Mouse (Mus musculus) liver, adult 2 months (tissue): ENCODE measurements around the gene Senp5. TPM values are rescaled to one million over a fixed set of nuclear protein-coding genes. Genes with fewer than 3 reads are reported as not detected.
A peak's percentile ranks its signal among the peaks of the same experiment; 100 is the strongest.

Experiments
- DNase-seq: peaks from one replicate; pipeline ENCODE4 v3.0.0-alpha.2; 2011; ENCODE audit warnings: low read depth, low spot score; ENCODE audit errors: extremely low read depth
- H3K27ac ChIP-seq: fragments of 200-500 bp; replicated peaks from 2 replicates; pipeline ENCODE4 v1.5.1; 2012; ENCODE audit warnings: low read depth, mild to moderate bottlenecking, control low read depth, inconsistent platforms, low read length; ENCODE audit not compliant: insufficient read depth
- H3K27me3 ChIP-seq: fragments of 200-500 bp; 2 replicates; pipeline ENCODE4 v1.6.1; 2012; ENCODE audit warnings: mild to moderate bottlenecking, moderate library complexity, low read length, inconsistent platforms; ENCODE audit not compliant: control insufficient read depth, insufficient read depth
- H3K36me3 ChIP-seq: fragments of 200-500 bp; 2 replicates; pipeline ENCODE4 v1.6.1; 2012; ENCODE audit warnings: low read length, inconsistent platforms; ENCODE audit not compliant: control insufficient read depth, insufficient read depth
- H3K4me1 ChIP-seq: fragments of 200-500 bp; 2 replicates; pipeline ENCODE4 v1.6.1; 2011; ENCODE audit warnings: low read length; ENCODE audit not compliant: control insufficient read depth, insufficient read depth
- H3K4me3 ChIP-seq: fragments of 200-500 bp; 2 replicates; pipeline ENCODE4 v1.5.1; 2011; ENCODE audit warnings: low read depth, mild to moderate bottlenecking, control low read depth, low read length, moderate library complexity; ENCODE audit not compliant: insufficient read depth
- H3K79me2 ChIP-seq: fragments of 200-500 bp; 2 replicates; pipeline ENCODE4 v1.6.1; 2012; ENCODE audit warnings: inconsistent platforms, mild to moderate bottlenecking, low read length, moderate library complexity; ENCODE audit not compliant: control insufficient read depth, insufficient read depth
- H3K9ac ChIP-seq: fragments of 200-500 bp; 2 replicates; pipeline ENCODE4 v1.6.1; 2012; ENCODE audit warnings: low read depth, mild to moderate bottlenecking, control low read depth, inconsistent platforms, low read length
- CTCF ChIP-seq: fragments of 200-500 bp; IDR thresholded peaks from 2 replicates; pipeline ENCODE4 v1.5.1; 2011; ENCODE audit warnings: low read depth, low read length, control low read depth
- POLR2A ChIP-seq: fragments of 200-500 bp; IDR thresholded peaks from 2 replicates; pipeline ENCODE4 v1.6.1; 2011; ENCODE audit warnings: low read length, control low read depth; ENCODE audit not compliant: insufficient read depth; ENCODE audit errors: extremely low read depth
- WGBS: fragments of 180-500 bp; shearing (Covaris S2); methylation state at CpG from one replicate; pipeline ENCODE4 v1.1.7; 2018; 5-methylcytosine and 5-hydroxymethylcytosine counted together
- polyA plus RNA-seq: library from polyadenylated mRNA; depleted of rRNA; stranded (reverse); fragments of >200 nt; gene quantifications from 2 replicates; pipeline ENCODE4 v1.2.3, GENCODE M21; 2012
- total RNA-seq: library from RNA; depleted of rRNA; stranded (reverse); fragments of >200 nt; gene quantifications from 2 replicates; pipeline ENCODE4 v1.2.3, GENCODE M21; 2014

The Senp5 gene
- total and polyA plus RNA-seq, 2 experiments, result 3.7 to 10.8 TPM

GRCm38 (mm10) chr16:32008529-32009293, 5.6 kb upstream of the Senp5 start:
- no peaks in the 10 kb centered on the region for H3K79me2 ChIP-seq
- 23% methylated on average over 10 of the region's 10 CpGs for WGBS
- 0 out of 2 replicates have a peak overlapping the region, but pooled peaks have one; percentile 7 for H3K27ac ChIP-seq
- H3K4me1 ChIP-seq, result peaks cover 14% of the 10 kb centered on the region
- H3K36me3 ChIP-seq, result no peaks in the 10 kb centered on the region
- DNase-seq, result peak; percentile 33
- H3K4me3 ChIP-seq, result no peak overlapping the region
- TF ChIP-seq CTCF (no peak), POLR2A (no peak)
- H3K27me3 ChIP-seq, result no peaks in the 10 kb centered on the region
- no peak overlapping the region for H3K9ac ChIP-seq

- H3K9ac ChIP-seq, result no peak overlapping the region
- peaks cover 22% of the 10 kb centered on the region for H3K4me1 ChIP-seq
- peaks cover 25% of the 10 kb centered on the region; the same call in 1 of the 2 replicates for H3K79me2 ChIP-seq
- DNase-seq, result no peak
- no peaks in the 10 kb centered on the region for H3K27me3 ChIP-seq
- H3K36me3 ChIP-seq, result no peaks in the 10 kb centered on the region
- 97% methylated on average over 3 of the region's 3 CpGs for WGBS
- no peak overlapping the region for H3K4me3 ChIP-seq
- H3K27ac ChIP-seq, result no peak overlapping the region
- TF ChIP-seq POLR2A (no peak), CTCF (no peak)
Observed at GRCm38 (mm10) chr16:32004731-32005130, 1.6 kb upstream of the Senp5 start.

DNA sequence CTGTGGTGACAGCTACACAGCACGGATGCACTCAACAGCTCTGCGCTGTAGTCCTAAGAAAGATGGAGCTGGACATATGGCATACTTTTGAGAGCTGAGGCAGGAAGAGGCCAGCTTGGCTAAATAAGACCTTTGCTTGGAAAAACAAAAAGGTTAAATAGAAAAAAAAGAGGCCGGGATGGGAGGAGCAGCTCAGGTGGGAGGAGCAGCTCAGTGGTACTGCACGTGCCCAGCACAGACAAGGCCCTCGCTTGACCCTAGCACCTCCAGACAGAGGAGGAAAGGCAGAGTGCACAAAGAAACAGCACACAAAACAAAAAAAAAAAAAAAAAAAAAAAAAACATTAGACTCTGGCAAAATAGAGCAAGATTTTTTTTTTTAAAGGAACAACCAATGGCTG, 6.7 kb downstream of the Senp5 start:
- H3K36me3 ChIP-seq, result no peaks in the 10 kb centered on the region
- peaks cover 28% of the 10 kb centered on the region; the same call in 1 of the 2 replicates for H3K79me2 ChIP-seq
- no peaks in the 10 kb centered on the region for H3K27me3 ChIP-seq
- peak; percentile 90 for DNase-seq
- H3K9ac ChIP-seq, result no peak overlapping the region
- 40% methylated on average over 5 of the region's 5 CpGs for WGBS
- H3K4me1 ChIP-seq, result peaks cover 28% of the 10 kb centered on the region
- TF ChIP-seq POLR2A (no peak), CTCF (no peak)
- no peak overlapping the region for H3K4me3 ChIP-seq
- H3K27ac ChIP-seq, result peak overlapping the region; percentile 45; the same call in 1 of the 2 replicates

GRCm38 (mm10) chr16:31993946-31994345, 9.1 kb downstream of the Senp5 start:
- TF ChIP-seq CTCF (no peak), POLR2A (no peak)
- DNase-seq, result peak; percentile 30
- Histone ChIP-seq H3K4me1 (peaks cover 24% of the 10 kb centered on the region), H3K27me3 (no peaks in the 10 kb centered on the region), H3K27ac (peak overlapping the region; percentile 78), H3K36me3 (peaks cover 5% of the 10 kb centered on the region), H3K4me3 (no peak overlapping the region), H3K79me2 (peaks cover 13% of the 10 kb centered on the region; the same call in 1 of the 2 replicates), H3K9ac (no peak overlapping the region)

DNA sequence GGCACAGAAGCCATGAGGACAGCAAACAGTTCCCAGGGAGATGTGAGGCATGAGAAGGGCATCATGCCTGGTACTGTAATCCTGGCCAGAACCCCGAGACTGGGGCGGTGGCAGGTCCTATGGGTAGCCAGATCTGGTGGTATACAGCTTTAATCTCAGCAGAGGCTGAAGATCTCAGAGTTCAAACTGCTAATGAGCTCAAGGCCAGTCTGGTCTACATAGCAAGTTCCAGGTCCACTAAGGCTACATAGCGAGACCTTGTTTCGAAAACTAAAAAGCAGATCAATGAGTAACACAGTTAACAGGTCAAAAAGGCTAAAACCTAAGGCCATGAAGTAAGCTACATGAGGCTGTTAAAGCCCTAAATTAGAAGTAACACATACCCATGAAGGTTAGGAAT, 9.9 kb downstream of the Senp5 start:
- WGBS, result 28% methylated on average over 4 of the region's 4 CpGs
- peak overlapping the region; percentile 78 for H3K27ac ChIP-seq

DNA sequence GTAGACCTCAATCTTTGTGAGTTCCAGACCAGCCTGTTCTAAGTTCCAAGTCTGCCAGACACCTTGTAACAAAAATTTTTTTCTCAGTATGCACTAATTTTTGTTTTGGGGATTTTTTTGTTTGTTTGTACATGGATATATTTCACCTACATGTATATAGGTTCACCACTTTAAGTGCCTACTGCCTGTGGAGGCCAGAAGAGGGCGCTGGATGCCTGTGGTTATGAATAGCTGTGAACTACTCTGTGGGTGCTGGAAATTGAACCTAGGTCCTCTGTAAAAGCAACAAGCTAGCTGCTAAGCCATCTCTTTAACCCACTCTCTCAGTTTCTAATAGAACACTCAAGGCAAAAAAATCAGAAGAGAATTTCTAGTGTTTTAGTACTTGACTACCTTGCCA, 11.0 kb downstream of the Senp5 start:
- Histone ChIP-seq H3K36me3 (peaks cover 11% of the 10 kb centered on the region), H3K27ac (no peak overlapping the region), H3K79me2 (peaks cover 4% of the 10 kb centered on the region; the same call in 1 of the 2 replicates), H3K27me3 (no peaks in the 10 kb centered on the region), H3K9ac (no peak overlapping the region), H3K4me1 (peaks cover 20% of the 10 kb centered on the region), H3K4me3 (no peak overlapping the region)
- WGBS, result 80% methylated on average over 1 of the region's 1 CpGs
- DNase-seq, result no peak
- TF ChIP-seq POLR2A, result no peak
- peak; percentile 44; the same call in 1 of the 2 replicates for TF ChIP-seq CTCF

More for the DNA sequence above, 9.9 kb downstream of the Senp5 start:
- Histone ChIP-seq H3K4me3 (no peak overlapping the region), H3K9ac (no peak overlapping the region), H3K4me1 (peaks cover 21% of the 10 kb centered on the region), H3K36me3 (peaks cover 11% of the 10 kb centered on the region), H3K27me3 (no peaks in the 10 kb centered on the region), H3K79me2 (peaks cover 10% of the 10 kb centered on the region; the same call in 1 of the 2 replicates)
- TF ChIP-seq POLR2A (no peak), CTCF (no peak)
- DNase-seq, result peak; percentile 90
